Mouse (Mus musculus): ENCODE results near the gene Pde11a. TPM values are rescaled to one million over a fixed set of nuclear protein-coding genes. Genes with fewer than 3 reads are reported as not detected.
"Not testable (repeated sequence)": the region's sequence is repeated elsewhere in the genome, so short reads cannot be mapped to it uniquely, and the experiment has no call there.

The Pde11a gene
- polyA plus RNA-seq, 1 experiment from 2014 or later, result 1.5 TPM

GRCm38 (mm10) chr2:75983091-75983490 is 355.5 kb downstream of the Pde11a start:
- Histone ChIP-seq H3K4me1 (ENCODE audit: insufficient read depth, low read length) (peaks cover 11% of the 10 kb centered on the region), H3K36me3 (ENCODE audit: insufficient read depth, low read length) (no peaks in the 10 kb centered on the region), H3K27me3 (ENCODE audit: insufficient read depth, low read length) (no peaks in the 10 kb centered on the region), H3K27ac (ENCODE audit: low read length) (no peak overlapping the region), H3K4me3 (ENCODE audit: low read length) (no peak overlapping the region), H3K9ac (replicated peaks; ENCODE audit: low read length) (no peak overlapping the region), H3K4me2 (replicated peaks; ENCODE audit: low read depth, low read length) (no peak overlapping the region), H3K9me3 (ENCODE audit: low read length) (peaks cover 6% of the 10 kb centered on the region; the same call in 1 of the 2 replicates)
- no peak for ATAC-seq (ENCODE audit: low FRiP score, low TSS enrichment)
- 93% methylated on average over 3 of the region's 3 CpGs for WGBS

- Histone ChIP-seq H3K4me2 (replicated peaks; ENCODE audit: low read depth, low read length) (no peak overlapping the region), H3K4me3 (ENCODE audit: low read length) (no peak overlapping the region), H3K9me3 (ENCODE audit: low read length) (peaks cover 6% of the 10 kb centered on the region; the same call in 1 of the 2 replicates), H3K9ac (replicated peaks; ENCODE audit: low read length) (no peak overlapping the region), H3K36me3 (ENCODE audit: insufficient read depth, low read length) (no peaks in the 10 kb centered on the region), H3K27me3 (ENCODE audit: insufficient read depth, low read length) (no peaks in the 10 kb centered on the region), H3K4me1 (ENCODE audit: insufficient read depth, low read length) (peaks cover 7% of the 10 kb centered on the region), H3K27ac (ENCODE audit: low read length) (no peak overlapping the region)
- WGBS, result 95% methylated on average over 4 of the region's 4 CpGs
- no peak for ATAC-seq (ENCODE audit: low FRiP score, low TSS enrichment)
These were observed 355.9 kb downstream of the Pde11a start for GRCm38 (mm10) chr2:75982626-75983025.

GRCm38 (mm10) chr2:75981440-75982081 is 357.0 kb downstream of the Pde11a start, which contains the start of gene Ttc30a1:
Gene Ttc30a1, minus strand, starts transcription at chr2:75981967.
- Histone ChIP-seq H3K4me3 (ENCODE audit: low read length) (peak within 1 kb of the TSS; percentile 59), H3K9ac (replicated peaks; ENCODE audit: low read length) (peak within 1 kb of the TSS; percentile 68), H3K27ac (ENCODE audit: low read length) (peak within 1 kb of the TSS; percentile 71; the same call in 1 of the 2 replicates), H3K4me2 (replicated peaks; ENCODE audit: low read depth, low read length) (peak within 1 kb of the TSS; percentile 61)
- H3K36me3 ChIP-seq (ENCODE audit: insufficient read depth, low read length); H3K9me3 ChIP-seq (ENCODE audit: low read length); H3K27me3 ChIP-seq (ENCODE audit: insufficient read depth, low read length); H3K4me1 ChIP-seq (ENCODE audit: insufficient read depth, low read length): not testable (repeated sequence)
- 3% methylated on average over 28 of the region's 34 CpGs for WGBS
- ATAC-seq (ENCODE audit: low FRiP score, low TSS enrichment), result peak; percentile 64

GRCm38 (mm10) chr2:75980933-75981439 is 357.6 kb downstream of the Pde11a start:
- H3K27ac ChIP-seq (ENCODE audit: low read length); H3K27me3 ChIP-seq (ENCODE audit: insufficient read depth, low read length); H3K9me3 ChIP-seq (ENCODE audit: low read length); H3K9ac ChIP-seq (replicated peaks; ENCODE audit: low read length); H3K4me1 ChIP-seq (ENCODE audit: insufficient read depth, low read length); ATAC-seq (ENCODE audit: low FRiP score, low TSS enrichment); H3K36me3 ChIP-seq (ENCODE audit: insufficient read depth, low read length): not testable (repeated sequence)
- peak overlapping the region; percentile 61 for H3K4me2 ChIP-seq (replicated peaks; ENCODE audit: low read depth, low read length)
- peak overlapping the region; percentile 59 for H3K4me3 ChIP-seq (ENCODE audit: low read length)
- 97% methylated on average over 13 of the region's 13 CpGs for WGBS

- H3K27me3 ChIP-seq (ENCODE audit: insufficient read depth, low read length); H3K4me2 ChIP-seq (replicated peaks; ENCODE audit: low read depth, low read length); H3K36me3 ChIP-seq (ENCODE audit: insufficient read depth, low read length); H3K4me3 ChIP-seq (ENCODE audit: low read length); H3K9ac ChIP-seq (replicated peaks; ENCODE audit: low read length); H3K27ac ChIP-seq (ENCODE audit: low read length); ATAC-seq (ENCODE audit: low FRiP score, low TSS enrichment); H3K4me1 ChIP-seq (ENCODE audit: insufficient read depth, low read length); H3K9me3 ChIP-seq (ENCODE audit: low read length): not testable (repeated sequence)
- WGBS, result 31% methylated on average over 18 of the region's 24 CpGs
These were observed 360.7 kb downstream of the Pde11a start, which contains the start of gene Ttc30a2 for GRCm38 (mm10) chr2:75977752-75978368. Gene Ttc30a2, minus strand, starts transcription at chr2:75978170.

GRCm38 (mm10) chr2:75976070-75976469 is 362.5 kb downstream of the Pde11a start:
- H3K4me1 ChIP-seq (ENCODE audit: insufficient read depth, low read length); H3K27ac ChIP-seq (ENCODE audit: low read length); ATAC-seq (ENCODE audit: low FRiP score, low TSS enrichment); H3K36me3 ChIP-seq (ENCODE audit: insufficient read depth, low read length); H3K9me3 ChIP-seq (ENCODE audit: low read length); H3K9ac ChIP-seq (replicated peaks; ENCODE audit: low read length); H3K4me2 ChIP-seq (replicated peaks; ENCODE audit: low read depth, low read length); H3K4me3 ChIP-seq (ENCODE audit: low read length); H3K27me3 ChIP-seq (ENCODE audit: insufficient read depth, low read length): not testable (repeated sequence)
- WGBS, result 68% methylated on average over 2 of the region's 2 CpGs

GRCm38 (mm10) chr2:75974131-75974530 is 364.4 kb downstream of the Pde11a start:
- no peaks in the 10 kb centered on the region for H3K27me3 ChIP-seq (ENCODE audit: insufficient read depth, low read length)
- no peak for ATAC-seq (ENCODE audit: low FRiP score, low TSS enrichment)
- no peak overlapping the region for H3K4me3 ChIP-seq (ENCODE audit: low read length)
- H3K27ac ChIP-seq (ENCODE audit: low read length), result no peak overlapping the region
- WGBS, result 66% methylated on average over 9 of the region's 9 CpGs
- no peaks in the 10 kb centered on the region for H3K9me3 ChIP-seq (ENCODE audit: low read length)
- no peak overlapping the region for H3K9ac ChIP-seq (replicated peaks; ENCODE audit: low read length)
- H3K36me3 ChIP-seq (ENCODE audit: insufficient read depth, low read length), result no peaks in the 10 kb centered on the region
- H3K4me2 ChIP-seq (replicated peaks; ENCODE audit: low read depth, low read length), result no peak overlapping the region
- no peaks in the 10 kb centered on the region for H3K4me1 ChIP-seq (ENCODE audit: insufficient read depth, low read length)

- Histone ChIP-seq H3K4me3 (ENCODE audit: low read length) (peak overlapping the region; percentile 25), H3K36me3 (ENCODE audit: insufficient read depth, low read length) (no peaks in the 10 kb centered on the region), H3K9me3 (ENCODE audit: low read length) (no peaks in the 10 kb centered on the region), H3K27me3 (ENCODE audit: insufficient read depth, low read length) (no peaks in the 10 kb centered on the region), H3K9ac (replicated peaks; ENCODE audit: low read length) (peak overlapping the region; percentile 5; the same call in 1 of the 2 replicates), H3K4me2 (replicated peaks; ENCODE audit: low read depth, low read length) (peak overlapping the region; percentile 44), H3K4me1 (ENCODE audit: insufficient read depth, low read length) (peaks cover 25% of the 10 kb centered on the region), H3K27ac (ENCODE audit: low read length) (peak overlapping the region; percentile 0; the same call in 1 of the 2 replicates)
- 17% methylated on average over 5 of the region's 5 CpGs for WGBS
- peak; percentile 41; the same call in 1 of the 2 replicates for ATAC-seq (ENCODE audit: low FRiP score, low TSS enrichment)
These were observed 373.6 kb downstream of the Pde11a start for GRCm38 (mm10) chr2:75964972-75965371.

- no peaks in the 10 kb centered on the region for H3K36me3 ChIP-seq (ENCODE audit: insufficient read depth, low read length)
- H3K4me3 ChIP-seq (ENCODE audit: low read length), result peak overlapping the region; percentile 25
- peak overlapping the region; percentile 44 for H3K4me2 ChIP-seq (replicated peaks; ENCODE audit: low read depth, low read length)
- no peaks in the 10 kb centered on the region for H3K9me3 ChIP-seq (ENCODE audit: low read length)
- H3K27me3 ChIP-seq (ENCODE audit: insufficient read depth, low read length), result no peaks in the 10 kb centered on the region
- peak overlapping the region; percentile 5; the same call in 1 of the 2 replicates for H3K9ac ChIP-seq (replicated peaks; ENCODE audit: low read length)
- H3K4me1 ChIP-seq (ENCODE audit: insufficient read depth, low read length), result peaks cover 30% of the 10 kb centered on the region
- H3K27ac ChIP-seq (ENCODE audit: low read length), result peak overlapping the region; percentile 0; the same call in 1 of the 2 replicates
- WGBS, result 12% methylated on average over 14 of the region's 14 CpGs
- ATAC-seq (ENCODE audit: low FRiP score, low TSS enrichment), result peak; percentile 58; the same call in 1 of the 2 replicates
These were observed 374.1 kb downstream of the Pde11a start for GRCm38 (mm10) chr2:75964512-75964911.

GRCm38 (mm10) chr2:75964051-75964450 is 374.5 kb downstream of the Pde11a start:
- peak overlapping the region; percentile 25 for H3K4me3 ChIP-seq (ENCODE audit: low read length)
- 0 out of 2 replicates have a peak overlapping the region, but pooled peaks have one; percentile 10 for H3K9ac ChIP-seq (replicated peaks; ENCODE audit: low read length)
- WGBS, result 70% methylated on average over 5 of the region's 5 CpGs
- H3K4me1 ChIP-seq (ENCODE audit: insufficient read depth, low read length), result peaks cover 35% of the 10 kb centered on the region
- no peak overlapping the region for H3K27ac ChIP-seq (ENCODE audit: low read length)
- no peaks in the 10 kb centered on the region for H3K9me3 ChIP-seq (ENCODE audit: low read length)
- H3K27me3 ChIP-seq (ENCODE audit: insufficient read depth, low read length), result no peaks in the 10 kb centered on the region
- no peaks in the 10 kb centered on the region for H3K36me3 ChIP-seq (ENCODE audit: insufficient read depth, low read length)
- peak overlapping the region; percentile 44 for H3K4me2 ChIP-seq (replicated peaks; ENCODE audit: low read depth, low read length)
- no peak for ATAC-seq (ENCODE audit: low FRiP score, low TSS enrichment)

All from kidney, embryonic 16.5 days (tissue).